8 mouse cellular contexts compared by ENCODE assay signal in the genomic region with DNA sequence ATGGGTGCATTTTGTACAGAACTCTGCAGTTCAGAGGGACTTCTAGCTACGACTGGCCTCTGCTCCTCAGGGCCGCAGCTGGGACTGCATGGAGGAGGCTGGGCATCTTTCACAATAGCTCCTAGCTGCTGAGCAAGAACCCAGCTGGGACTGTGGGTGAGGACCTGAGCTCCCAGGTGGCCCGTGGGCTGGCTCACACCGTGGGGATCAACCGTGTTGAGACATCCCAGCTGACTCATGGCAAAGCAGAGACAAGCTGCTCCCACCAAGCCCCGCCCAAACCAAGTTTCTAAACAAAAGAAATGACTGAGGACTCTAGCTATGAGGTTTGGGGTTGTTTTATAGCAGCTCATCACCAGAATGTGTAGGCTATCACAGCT. TPM values are rescaled to one million over a fixed set of nuclear protein-coding genes. Genes with fewer than 3 reads are reported as not detected.
DNase-seq lines count a peak whose midpoint lies in the region; ATAC-seq lines count a peak whose summit lies in the region.

No protein-coding gene starts in this region.

- ATAC-seq in midbrain, embryonic 12.5 days (ENCODE audit: low FRiP score, low read depth) = peak; percentile 57
- no peak for ATAC-seq in liver, embryonic 12.5 days

- DNase-seq in layer of hippocampus, adult 11-12 months (ENCODE audit: low spot score) = peak; percentile 78
- no peak for DNase-seq in layer of hippocampus, adult 9-10 months (ENCODE audit: low spot score)
- DNase-seq in adipocyte (ENCODE audit: low spot score) = peak; percentile 41
- DNase-seq in hindbrain, embryonic 10.5 days (ENCODE audit: low spot score) = no peak
- peak; percentile 19 to 48 for DNase-seq in thymus, postnatal 36 days
- DNase-seq in kidney, adult 11 months = no peak

- no peak overlapping the region for H3K9ac ChIP-seq in midbrain, embryonic 12.5 days (replicated peaks)
- H3K9ac ChIP-seq in liver, embryonic 12.5 days = no peak overlapping the region

- no peak overlapping the region for H3K4me2 ChIP-seq in midbrain, embryonic 12.5 days (replicated peaks)
- H3K4me2 ChIP-seq in liver, embryonic 12.5 days = no peak overlapping the region

- no peak overlapping the region for H3K4me3 ChIP-seq in hindbrain, embryonic 10.5 days
- no peak overlapping the region for H3K4me3 ChIP-seq in midbrain, embryonic 12.5 days
- no peak overlapping the region for H3K4me3 ChIP-seq in liver, embryonic 12.5 days

- H3K4me1 ChIP-seq in hindbrain, embryonic 10.5 days (replicated peaks) = peaks cover 47% of the 10 kb centered on the region
- peaks cover 32% of the 10 kb centered on the region for H3K4me1 ChIP-seq in midbrain, embryonic 12.5 days
- H3K4me1 ChIP-seq in liver, embryonic 12.5 days = peaks cover 5% of the 10 kb centered on the region; the same call in 1 of the 2 replicates

- 46% methylated on average over 6 of the region's 6 CpGs for WGBS in hindbrain, embryonic 10.5 days
- 41% methylated on average over 6 of the region's 6 CpGs for WGBS in midbrain, embryonic 12.5 days
- WGBS in liver, embryonic 12.5 days (ENCODE audit: insufficient replicate concordance) = 34% methylated on average over 6 of the region's 6 CpGs

- H3K9me3 ChIP-seq in hindbrain, embryonic 10.5 days = no peaks in the 10 kb centered on the region
- H3K9me3 ChIP-seq in midbrain, embryonic 12.5 days = no peaks in the 10 kb centered on the region
- H3K9me3 ChIP-seq in liver, embryonic 12.5 days (replicated peaks) = no peaks in the 10 kb centered on the region

- peak overlapping the region; percentile 70 for H3K27ac ChIP-seq in hindbrain, embryonic 10.5 days
- peak overlapping the region; percentile 75 for H3K27ac ChIP-seq in midbrain, embryonic 12.5 days (replicated peaks)
- no peak overlapping the region for H3K27ac ChIP-seq in liver, embryonic 12.5 days

- H3K36me3 ChIP-seq in hindbrain, embryonic 10.5 days = 0 out of 2 replicates have a peak, but pooled peaks cover 3% of the 10 kb centered on the region
- H3K36me3 ChIP-seq in midbrain, embryonic 12.5 days = no peaks in the 10 kb centered on the region
- H3K36me3 ChIP-seq in liver, embryonic 12.5 days = no peaks in the 10 kb centered on the region

- no peaks in the 10 kb centered on the region; the same call in 1 of the 2 replicates for H3K27me3 ChIP-seq in hindbrain, embryonic 10.5 days (ENCODE audit: insufficient read depth, poor library complexity, severe bottlenecking)
- H3K27me3 ChIP-seq in midbrain, embryonic 12.5 days = no peaks in the 10 kb centered on the region
- H3K27me3 ChIP-seq in liver, embryonic 12.5 days (replicated peaks) = 0 out of 2 replicates have a peak, but pooled peaks cover 7% of the 10 kb centered on the region

RNA-seq across cellular contexts. Expression of gene Traf3ip2, which starts 40.1 kb away (rescaled TPM):
- polyA plus RNA-seq in hindbrain, embryonic 10.5 days (2016; fragmentation: Nextera tagmentation; extraction: Ambion mirVana) = 8.3 and 8.8 TPM in 2 replicates
- 5.4 and 6.1 TPM in 2 replicates for polyA plus RNA-seq in midbrain, embryonic 12.5 days (2016; fragmentation: Nextera tagmentation; extraction: Ambion mirVana)
- 2.1 and 3.1 TPM in 2 replicates for polyA plus RNA-seq in liver, embryonic 12.5 days (2016; fragmentation: Nextera tagmentation; extraction: Ambion mirVana)

Comparison
In these comparisons a context has a peak if more than half of its experiments do, and no peak if none do; other contexts are left out.
1. DNase-seq: peak in layer of hippocampus, adult 11-12 months (single experiment), adipocyte (single experiment) and thymus, postnatal 36 days (2 of 2); none in layer of hippocampus, adult 9-10 months (single experiment), hindbrain, embryonic 10.5 days (single experiment) and kidney, adult 11 months (single experiment).